Mouse (Mus musculus) E14TG2a.4 (cell line): ENCODE measurements around the gene Sergef.

Experiments
- CTCF ChIP-seq: conservative IDR thresholded peaks from 2 replicates; pipeline ENCODE4 v1.5.1; 2014; ENCODE audit warnings: low read length
- NANOG ChIP-seq: IDR thresholded peaks from 2 replicates; pipeline ENCODE4 v1.6.1; 2014; ENCODE audit warnings: borderline replicate concordance, low read length, mixed read lengths
- POU5F1 ChIP-seq: IDR thresholded peaks from 2 replicates; pipeline ENCODE4 v1.6.1; 2014; ENCODE audit warnings: low read length, borderline replicate concordance

DNA sequence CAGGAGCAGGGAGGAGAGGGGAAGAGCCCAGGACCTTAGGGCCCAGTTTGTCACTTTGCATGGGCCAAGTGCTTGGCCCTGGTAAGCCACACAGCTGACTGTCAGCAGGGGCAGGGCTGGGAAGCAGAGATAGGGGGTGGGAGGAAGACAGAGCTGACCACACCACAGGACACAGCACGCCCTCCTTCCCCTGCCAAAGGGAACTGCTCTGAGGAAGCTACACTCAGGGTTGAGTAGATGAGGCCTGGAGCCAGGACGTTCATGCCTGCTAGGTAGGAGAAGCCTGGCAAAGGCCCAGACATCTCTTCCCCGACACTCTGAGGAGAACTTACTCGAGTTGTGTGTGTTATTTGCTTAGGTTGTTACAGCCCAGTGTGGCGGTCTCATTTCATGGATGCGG lies 193.7 kb downstream of the Sergef start:
- TF ChIP-seq POU5F1 (no peak), CTCF (no peak), NANOG (no peak)
